Mouse (Mus musculus): Measurements from ENCODE around the gene Pabpn1l.
A peak's percentile ranks its signal among the peaks of the same experiment; 100 is the strongest.

The Pabpn1l gene

DNA sequence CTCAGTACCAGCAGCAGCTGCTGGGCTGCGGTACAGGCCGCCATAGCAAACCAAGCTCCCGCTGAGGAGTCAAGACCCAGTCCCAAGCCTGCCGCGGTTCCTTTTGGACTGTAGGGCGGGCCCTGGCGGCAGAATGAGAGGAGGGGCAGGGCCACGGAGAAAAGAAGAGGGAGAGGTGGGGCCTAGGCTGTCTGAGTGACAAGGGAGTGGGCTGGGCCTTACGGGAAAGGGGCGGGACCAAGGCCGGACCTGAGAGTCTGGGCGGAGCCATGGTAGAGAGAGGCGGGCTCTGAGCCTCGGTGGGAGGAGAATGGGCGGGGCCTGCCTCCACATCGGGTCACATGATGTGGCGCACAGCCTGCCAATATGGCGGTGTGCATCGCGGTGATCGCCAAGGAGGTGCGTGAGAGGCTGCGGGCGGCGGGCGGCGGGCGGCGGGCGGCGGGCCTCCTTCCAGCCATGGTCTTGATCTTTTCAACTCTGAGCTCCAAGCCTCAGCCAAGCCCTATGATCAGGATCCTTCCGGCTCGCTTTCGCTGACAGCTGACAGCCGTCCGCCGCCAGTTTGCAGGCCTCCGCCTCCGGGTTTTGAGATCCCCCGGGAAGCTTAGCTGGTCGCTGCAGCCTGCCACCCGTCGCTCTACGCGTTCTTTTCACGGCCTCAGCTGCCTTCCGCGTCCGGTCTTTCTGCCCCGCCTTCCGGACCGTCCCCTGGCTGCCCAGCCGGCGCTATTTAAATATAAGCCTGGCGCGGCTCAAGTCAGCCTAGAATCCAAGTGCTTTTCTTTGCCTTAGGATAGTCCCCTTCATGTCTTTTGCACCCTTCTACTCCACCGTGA lies 11.0 kb downstream of the Pabpn1l start, which contains the start of the genes Galns and Trappc2l:
Gene Galns, minus strand, starts transcription at position 169 of the 839 bp plus-strand sequence.
Gene Trappc2l, plus strand, starts transcription at position 346 of the 839 bp plus-strand sequence.
- peak; percentile 93 for DNase-seq

DNA sequence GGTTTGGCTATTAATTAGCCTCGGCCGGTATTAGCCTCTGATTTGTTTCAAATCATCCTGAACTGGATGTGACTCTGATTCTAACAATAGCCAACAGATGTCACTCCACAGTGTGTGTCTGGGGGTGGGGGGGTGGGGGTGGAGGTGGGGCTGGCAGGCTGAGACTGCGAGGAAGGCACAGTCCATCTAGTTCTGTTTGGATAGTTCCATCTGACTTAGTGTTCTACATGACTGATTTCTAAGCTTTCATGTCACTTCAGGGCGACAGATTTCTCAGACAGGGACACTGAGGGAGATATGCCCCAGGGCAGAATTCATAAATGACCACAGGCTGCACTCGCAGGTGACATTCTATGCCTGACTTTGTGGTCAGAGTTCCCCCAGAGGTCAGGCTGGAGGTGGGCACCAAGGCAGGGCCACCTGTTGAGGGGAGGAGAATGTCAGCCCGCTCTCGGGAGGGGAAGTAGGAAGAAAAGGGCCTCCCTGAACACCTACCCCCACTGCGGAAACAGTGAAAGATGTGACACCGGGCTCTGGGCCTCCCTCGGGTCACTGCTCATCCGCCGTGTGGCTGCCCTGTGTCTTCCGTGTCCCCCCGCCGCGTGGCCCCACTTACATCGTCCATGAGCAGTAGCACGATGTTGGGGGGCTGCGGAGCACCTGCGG lies 11.8 kb downstream of the Pabpn1l start:
- no peak for DNase-seq

DNA sequence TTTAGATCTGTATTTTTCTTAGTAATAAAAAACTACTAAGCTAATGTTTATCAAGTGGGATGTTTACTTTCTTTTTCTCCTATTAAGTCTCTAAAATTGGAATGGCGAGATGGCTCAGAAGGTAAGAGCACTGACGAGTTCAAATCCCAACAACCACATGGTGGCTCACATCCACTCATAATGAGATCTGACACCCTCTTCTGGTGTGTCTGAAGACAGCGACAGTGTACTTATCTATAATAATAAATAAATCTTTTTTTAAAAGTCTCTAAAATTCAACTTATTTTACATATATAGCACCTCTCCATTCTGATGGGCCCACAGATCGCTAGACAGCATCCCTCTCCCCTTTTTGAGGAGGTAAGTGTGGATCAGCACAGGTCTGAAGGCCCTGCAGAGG lies 12.3 kb downstream of the Pabpn1l start:
- DNase-seq, result no peak

DNA sequence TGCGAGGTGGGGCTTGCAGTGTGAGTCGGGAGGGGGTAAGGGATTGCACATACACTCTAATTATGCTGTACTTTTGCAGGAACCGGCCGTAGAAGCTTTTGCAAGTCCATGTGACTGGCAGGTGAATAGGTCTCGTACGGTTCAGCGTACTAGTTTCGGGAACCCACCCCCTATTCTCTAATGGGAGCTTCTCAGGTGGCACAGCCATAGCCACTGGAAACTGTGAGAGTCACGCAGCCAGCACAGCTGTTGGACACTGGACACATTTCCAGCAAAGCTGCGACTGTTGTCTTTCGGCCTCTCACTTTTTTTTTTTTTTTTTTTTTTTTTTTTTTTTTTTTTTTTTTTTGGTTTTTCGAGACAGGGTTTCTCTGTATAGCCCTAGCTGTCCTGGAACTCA lies 15.7 kb downstream of the Pabpn1l start:
- DNase-seq, result no peak

DNA sequence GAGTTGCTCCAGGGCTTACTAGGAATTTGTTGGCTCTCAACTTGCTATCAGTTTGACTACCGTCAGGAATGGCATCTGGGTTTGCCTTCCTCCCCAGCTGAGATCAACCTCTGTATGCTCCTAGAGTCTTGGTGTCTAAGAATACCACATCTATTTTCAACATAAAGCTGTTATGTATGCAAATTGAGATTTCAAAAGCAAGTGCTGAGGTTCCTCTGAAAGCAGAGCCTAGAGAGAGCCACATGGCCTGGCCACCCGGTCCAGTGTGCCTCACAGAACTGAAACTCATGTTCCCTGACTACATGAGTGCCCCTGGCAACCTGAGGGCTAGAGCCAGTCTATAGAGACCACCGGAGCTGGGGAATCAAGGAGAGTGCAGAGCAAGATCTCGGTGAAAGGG lies 17.2 kb downstream of the Pabpn1l start:
- no peak for DNase-seq

DNA sequence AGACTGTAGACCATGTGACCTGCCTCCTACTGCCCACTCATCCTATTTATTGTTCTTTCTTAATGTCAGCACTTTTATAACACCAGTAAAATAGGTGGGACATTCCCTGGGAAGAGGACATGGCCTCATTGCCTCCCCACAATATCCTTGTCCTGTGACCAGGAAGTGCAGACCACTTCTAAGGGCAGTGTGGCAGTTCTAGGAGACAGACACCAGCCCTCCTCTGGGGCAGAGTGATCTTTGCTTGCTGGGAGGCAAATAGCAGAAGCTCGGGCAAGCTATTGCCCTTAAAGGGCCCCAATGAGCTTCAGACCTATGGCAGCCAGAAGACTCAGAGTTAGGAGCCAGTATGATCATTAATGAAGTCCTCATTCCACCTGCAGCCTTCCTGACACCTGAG lies 17.9 kb downstream of the Pabpn1l start:
- DNase-seq, result no peak

DNA sequence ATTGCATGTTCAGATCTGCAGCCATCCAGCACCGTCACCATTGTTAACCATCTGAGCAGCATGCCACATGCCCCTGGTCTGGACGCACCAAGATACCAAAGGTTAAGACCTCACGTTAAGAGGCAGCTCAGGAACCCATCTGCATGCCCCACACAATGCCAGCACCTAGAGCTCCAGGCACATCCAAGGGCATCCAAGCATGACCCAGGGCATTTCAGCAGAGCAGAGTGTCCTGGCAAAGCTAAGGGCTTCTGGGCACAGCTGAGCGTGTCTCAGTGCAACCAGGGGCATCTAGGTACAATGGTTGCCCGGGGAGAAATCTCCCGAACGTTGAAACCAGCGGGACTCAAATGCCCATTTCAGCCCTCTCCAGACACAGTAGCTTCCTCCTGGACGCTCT lies 21.9 kb downstream of the Pabpn1l start:
- DNase-seq, result no peak

DNA sequence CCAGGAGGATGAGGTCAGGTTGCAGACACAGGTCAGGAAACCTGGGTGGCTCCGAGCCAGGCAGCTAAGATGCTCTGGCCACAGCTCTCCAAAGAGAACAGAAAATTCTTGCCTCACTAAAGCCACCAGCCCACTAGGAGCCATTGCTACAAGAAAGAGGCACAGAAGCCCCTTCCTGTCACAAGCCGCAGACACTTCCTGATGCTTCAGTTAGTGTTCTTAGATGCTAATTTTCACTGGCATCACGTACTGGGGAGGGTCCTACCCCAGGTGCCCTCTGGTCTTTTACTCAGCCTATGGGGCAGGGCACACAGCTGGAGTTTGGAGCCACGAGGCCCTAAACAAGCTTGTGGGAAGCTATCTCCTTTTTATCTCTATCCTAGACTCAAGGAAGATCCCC lies 26.5 kb downstream of the Pabpn1l start:
- no peak for DNase-seq

DNA sequence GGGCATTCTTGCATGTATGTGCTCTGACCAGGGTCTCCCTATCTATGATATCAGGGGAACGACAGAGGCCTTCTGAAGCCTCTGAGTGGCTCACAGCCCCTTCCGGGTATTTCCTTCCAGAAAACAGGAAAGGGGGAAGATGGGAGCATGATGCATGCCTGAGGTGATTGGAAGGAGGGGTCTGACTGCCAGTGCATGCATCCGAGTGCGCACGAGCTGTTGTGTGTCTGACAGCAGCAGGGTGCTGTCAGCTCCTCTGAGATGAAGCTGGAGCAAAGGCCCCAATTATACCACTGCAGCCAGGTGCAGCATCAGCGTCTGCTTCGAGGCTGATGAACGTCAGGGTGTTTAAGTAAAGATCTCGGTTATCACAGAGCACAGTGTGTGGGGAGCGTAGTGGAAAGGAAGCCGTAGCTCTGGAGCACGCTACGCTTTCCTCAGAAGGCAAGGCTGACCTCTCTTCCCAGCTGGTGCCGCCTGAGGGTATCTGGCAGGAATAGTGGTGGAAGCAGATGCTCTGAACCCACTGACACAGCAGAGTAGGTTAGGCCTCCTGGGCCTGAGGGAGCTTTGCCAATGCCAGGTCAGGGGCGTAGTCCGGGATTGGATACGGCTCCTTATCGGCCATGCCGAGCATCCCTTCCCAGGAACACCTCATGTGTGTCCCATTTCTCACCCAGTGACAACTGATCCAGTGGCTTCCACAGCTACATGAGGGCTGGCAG lies 28.6 kb downstream of the Pabpn1l start:
- no peak for DNase-seq

DNA sequence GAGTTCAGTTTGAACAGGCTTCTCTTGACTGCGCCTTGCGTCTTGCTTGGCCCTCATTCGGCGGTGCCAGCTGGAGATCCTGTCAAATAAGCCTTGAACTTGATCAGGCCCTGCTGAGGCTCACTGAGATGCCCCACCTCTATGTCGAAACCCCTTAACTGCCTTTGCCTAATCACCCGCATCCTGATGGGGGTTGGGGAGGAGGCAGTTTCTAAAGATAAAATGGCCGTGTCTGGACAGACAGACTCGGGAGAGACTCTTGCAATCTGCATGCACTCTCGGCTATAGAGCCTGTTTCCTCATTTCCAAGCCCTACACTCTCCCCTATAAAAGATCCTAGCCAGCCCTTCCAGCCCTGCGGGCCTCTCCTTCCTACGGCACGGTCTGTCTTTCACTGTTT lies 29.3 kb downstream of the Pabpn1l start:
- DNase-seq, result no peak

DNA sequence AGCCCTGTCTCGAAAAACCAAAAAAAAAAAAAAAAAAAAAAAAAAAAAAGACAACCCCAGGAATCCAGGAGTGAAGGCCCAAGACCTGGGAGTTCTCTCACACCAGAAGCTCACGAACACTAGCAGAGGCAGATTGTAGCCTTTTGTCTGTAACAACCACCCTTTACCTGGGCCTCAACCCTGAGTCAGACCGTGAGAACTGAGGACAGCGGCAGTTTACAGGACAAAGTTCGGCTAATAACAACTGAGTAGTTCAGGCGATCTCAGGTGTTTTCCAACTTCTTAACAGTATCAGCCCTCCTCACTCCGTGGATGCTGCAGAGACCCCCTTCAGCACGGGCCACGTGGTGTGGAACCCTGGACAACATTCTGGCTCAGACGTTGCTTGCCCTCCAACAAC lies 35.8 kb downstream of the Pabpn1l start:
- no peak for DNase-seq

DNA sequence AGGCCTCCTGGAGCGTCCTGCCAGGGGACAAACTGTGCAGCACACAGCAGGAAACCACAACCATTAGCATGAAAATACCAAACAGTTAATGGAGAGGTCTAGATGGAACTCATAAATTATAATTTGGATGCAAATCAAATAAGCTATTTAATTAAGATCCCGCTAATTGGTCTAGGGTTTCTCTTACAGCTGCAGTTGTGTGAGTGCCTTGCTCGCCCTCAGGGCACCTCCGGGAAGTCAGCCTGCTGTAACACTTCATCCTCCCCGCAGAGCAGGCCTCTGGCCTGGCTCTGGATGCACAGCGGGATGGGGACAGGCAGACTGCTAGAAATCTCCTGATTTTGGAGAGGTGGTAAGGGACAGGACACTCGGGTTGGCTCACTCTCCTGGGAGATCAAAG lies 36.4 kb downstream of the Pabpn1l start:
- no peak for DNase-seq

DNA sequence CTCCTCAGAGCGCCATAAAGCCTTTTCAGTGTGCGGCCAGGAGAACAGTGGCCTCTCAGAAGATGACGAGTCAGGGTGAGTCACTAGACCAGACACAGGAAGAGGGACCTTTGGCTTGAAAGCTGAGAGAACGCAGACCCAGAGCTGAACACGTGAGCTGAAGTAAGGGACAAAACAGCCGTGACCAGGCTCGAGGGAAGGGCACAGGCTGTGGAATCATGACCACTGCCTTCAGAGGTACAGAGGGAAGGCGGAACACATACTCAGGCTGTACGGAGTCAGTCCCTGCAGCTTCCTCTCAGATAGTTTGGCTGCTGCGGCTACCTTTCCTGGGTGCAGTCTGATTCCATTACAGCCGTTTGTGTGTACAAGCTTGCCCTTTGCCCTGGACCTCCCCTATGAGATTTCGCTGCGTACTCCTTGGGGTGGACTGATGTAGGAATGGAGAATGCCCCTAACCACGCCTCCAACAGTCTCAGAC lies 37.1 kb downstream of the Pabpn1l start:
- DNase-seq, result no peak

DNA sequence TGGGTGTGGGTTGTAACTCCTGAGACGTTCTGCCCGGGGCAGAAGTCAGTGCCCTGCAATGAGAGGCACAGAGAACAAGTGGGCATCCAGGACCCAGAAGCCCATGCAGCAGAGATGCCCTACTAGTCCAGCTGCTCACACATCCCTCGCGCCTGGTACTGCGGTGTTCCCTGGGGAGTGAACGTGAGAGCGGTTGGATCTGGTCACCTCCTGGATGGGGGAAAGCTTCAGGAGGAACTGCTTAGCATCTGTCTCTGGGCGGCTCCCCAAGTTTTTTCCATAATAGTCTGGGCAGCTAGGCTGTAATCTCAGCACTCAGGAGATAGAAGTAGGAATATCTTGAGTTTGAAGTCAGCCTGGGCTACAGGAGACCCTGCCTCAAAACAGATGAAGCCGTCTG lies 37.6 kb downstream of the Pabpn1l start:
- no peak for DNase-seq

DNA sequence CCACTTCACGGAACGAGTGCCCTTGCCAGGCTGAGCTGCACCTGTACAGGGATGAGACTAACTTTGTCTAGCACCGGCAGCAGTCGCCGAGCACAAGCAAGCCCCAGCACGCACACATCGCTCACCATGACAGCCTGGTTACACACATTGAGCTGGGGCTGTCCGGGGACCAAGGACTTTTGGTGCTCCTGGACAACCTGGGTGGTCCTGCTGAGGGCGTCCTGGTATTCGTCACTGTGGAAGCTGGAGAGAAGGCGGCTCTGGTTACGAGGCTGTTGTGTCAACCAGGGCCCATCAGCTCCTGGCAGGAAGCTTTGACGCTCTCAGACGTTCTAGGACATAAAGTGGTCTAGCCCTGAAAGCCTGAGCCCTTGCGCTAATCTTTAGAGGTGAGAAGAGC lies 41.6 kb downstream of the Pabpn1l start:
- DNase-seq, result no peak

DNA sequence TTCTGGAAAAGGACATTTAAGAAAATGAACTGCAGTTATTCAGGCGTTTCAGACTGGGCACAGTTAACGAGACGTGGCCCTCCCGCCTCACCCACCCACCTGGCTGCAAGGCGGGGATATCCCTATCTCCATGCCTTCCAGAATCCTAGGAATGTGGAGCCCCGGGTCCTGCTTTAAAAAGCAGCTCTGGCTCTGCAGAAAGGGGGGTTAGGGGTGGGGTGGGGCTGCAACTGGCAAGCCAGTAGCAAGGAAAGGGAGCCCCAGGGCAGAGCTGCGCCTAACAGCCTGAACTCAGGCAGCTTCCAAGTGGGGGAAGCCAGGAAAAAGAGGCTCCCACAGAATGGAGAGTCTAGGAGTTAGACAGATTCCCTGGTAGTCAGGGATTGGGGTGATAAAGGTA lies 43.3 kb downstream of the Pabpn1l start:
- DNase-seq, result no peak

DNA sequence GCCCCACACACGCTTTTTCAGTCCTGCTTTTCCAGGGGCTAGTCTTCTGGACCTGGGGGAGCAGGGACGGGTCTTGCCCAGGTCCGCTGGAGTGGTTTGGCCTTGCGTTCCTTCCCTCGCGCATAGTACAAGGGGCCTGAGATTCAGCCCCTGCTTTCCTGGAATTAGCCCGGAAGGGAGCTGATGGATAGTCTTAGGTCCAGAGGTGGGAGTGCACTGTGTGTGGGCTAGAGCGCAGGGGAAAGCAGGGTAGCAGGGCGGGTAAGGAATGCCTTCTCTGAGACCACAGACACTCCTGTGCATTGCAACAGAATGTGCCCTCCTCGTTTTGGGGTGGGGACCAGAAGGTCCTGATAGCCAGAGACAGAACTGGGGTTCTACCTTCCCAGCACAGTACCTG lies 45.4 kb downstream of the Pabpn1l start:
- no peak for DNase-seq

DNA sequence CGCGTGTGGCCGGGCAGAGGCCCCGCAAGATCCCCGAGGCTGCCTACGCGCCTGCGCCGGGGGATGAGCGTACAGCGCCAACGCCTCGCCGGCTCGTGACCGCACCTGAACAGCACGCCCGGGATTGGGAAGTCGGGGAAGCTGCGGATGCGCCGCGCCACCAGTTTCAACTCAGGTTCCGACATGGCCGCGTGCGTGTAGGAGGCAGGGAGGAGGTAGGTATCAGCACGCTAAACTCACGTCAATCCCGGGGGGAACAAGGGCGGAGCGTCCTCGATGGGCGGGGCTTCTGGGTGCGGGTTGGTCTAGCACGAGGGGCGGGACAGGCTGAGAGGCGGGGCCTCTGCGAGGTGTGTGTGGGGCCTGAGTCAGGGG lies 45.9 kb downstream of the Pabpn1l start, which contains the start of gene Aprt:
Gene Aprt, minus strand, starts transcription at position 262 of the 375 bp plus-strand sequence.
- peak; percentile 91 for DNase-seq

DNA sequence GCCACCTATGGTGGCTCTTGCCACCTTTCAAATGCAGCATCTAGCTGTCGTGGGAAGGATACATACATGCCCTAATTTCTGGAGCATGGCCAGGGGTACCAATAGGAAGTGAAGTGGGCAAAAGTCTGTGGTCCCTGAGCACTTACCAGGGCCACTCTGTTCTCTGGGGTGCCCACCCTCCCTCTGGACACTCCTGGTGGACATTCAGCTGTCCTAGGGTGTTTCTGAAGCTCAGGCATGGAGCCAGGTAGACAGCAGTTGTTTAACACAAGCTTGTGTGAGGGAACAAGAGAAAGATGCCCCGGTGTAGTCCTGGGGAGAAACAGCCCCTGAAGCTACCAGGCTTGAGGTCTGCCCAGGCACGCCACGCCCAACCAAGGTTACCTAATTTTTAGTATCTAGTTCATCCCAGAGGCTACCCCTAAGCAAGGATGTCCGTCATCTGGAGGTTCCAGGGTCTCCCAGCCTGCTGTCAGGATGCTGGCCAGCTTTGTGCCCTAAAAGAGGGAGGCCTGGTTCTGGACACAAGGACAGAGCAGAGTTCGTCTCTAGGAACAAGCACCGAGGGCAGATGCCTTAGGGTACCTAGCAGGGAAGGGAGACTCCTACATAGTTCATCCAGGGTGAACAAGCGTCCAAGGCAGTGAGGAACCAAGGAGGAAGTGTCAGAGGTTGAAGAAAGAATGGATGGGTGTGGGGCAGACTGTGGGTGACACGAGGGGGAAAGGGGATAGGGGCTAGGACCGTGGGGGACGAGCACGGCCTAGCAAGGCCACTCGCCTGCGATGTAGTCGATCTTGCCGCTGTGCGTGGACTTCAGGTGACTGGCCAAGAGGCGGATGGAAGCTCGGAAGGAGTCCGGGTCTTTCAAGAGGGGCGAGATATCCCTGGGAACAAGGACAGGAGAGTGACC lies 46.5 kb downstream of the Pabpn1l start:
- no peak for DNase-seq

DNA sequence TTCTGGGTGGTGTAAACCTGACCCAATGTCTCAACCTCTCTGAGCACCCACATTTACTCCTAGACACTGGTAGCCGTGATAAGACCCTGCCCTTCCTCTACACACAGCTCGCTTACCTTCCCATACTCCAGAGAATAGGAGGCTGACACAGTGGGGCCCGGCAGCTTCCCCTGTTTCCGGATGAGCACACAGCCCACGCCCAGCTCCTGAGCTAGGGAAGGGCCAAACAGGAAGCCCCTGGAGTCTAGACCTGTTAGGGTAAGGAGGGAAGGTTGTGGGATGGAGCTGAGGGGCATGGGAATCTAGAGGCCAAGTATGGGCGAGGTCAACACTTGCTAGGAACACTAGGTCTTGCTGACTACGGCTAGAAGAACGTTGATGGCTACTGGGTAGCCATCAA lies 47.3 kb downstream of the Pabpn1l start:
- DNase-seq, result no peak

DNA sequence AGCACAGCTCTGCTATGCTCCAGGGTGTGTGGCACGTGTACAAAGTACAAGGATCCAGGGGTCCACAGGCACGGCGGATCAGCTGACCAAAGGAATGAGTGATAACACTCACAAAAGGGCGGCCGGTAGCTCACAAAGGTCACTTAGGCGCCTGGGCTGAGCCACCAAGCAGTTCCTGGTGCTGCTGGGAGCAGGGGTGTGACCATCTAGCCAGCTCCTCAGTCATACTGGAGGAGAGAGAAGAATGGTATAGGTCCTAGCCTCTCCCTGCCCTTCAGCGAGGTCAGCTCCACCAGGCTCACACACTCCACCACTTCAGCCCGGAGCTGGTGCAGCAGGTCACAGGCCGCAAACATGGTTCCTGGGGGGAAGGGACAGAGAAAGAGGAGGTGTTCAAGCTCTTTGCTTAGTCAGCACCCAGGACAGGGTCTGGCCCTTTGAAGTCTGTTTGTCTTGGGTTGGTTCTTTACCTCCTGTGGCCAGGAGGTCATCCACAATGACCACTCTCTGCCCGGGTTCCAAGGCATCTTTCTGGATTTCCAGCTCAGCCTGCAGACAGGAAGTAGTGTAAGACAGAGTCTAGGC lies 47.8 kb downstream of the Pabpn1l start:
- no peak for DNase-seq

DNA sequence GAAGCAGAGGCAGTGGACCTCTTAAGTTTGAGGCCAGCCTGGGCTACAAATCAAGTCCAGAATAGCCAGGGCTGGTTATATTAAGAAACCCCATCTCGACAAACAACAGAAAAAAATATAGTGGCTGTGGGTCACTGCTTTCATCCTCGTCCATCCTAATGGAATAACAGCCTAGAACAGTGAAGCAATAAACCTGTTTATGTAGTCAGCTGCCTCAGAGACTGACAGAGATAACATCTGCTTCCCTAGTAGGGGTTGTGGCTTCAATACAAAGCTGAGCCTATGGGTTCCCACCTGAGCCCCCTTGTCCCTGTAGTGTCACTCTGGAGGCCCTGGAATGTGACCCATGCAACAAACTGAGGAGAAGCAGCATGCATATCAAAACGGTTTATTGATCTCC lies 48.3 kb downstream of the Pabpn1l start:
- DNase-seq, result no peak

Measured in right cerebral cortex, postnatal 14 days (tissue).